Mouse (Mus musculus): ENCODE measurements around the gene Sco2.

DNA sequence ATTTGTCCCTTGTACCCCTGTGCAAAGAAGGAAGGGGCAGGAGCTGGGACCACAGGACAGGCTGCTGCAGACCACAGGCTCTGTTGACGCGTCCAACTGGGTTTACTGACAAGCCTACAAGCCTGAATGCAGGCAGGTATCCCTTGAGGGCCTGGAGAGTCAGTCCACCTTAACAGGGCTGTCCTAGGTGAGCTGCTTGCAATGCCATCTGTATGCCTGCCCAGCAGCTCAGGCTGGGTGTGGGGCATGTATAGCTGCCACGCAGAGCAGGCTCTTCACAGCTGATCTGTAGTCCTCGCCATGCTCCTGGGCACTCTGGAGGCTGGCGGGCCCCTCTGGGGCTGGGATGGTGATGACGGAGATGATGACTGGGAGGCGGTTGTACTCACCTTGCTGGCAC is 11.0 kb upstream of the Sco2 start, which contains the start of gene Klhdc7b:
- TF ChIP-seq CTCF (IDR thresholded peaks at IDR 0.05 in 2 of 3, conservative IDR thresholded peaks at IDR 0.05 in 1 of 3; ENCODE audit: control insufficient read depth in 1 of 3, insufficient read depth in 1 of 3, low read depth in 2 of 3, low read length in 3 of 3, poor library complexity in 1 of 3, severe bottlenecking in 1 of 3) (no peak), ELF1 (IDR thresholded peaks at IDR 0.05; ENCODE audit: low read depth, low read length) (no peak), UBTF (IDR thresholded peaks at IDR 0.05; ENCODE audit: borderline replicate concordance, insufficient read depth, low read depth, low read length) (no peak), BHLHE40 (IDR thresholded peaks at IDR 0.05; ENCODE audit: borderline replicate concordance, low read depth, low read length) (no peak), POLR2A (IDR thresholded peaks at IDR 0.05; ENCODE audit: control insufficient read depth in 1 of 2, insufficient read depth in 1 of 2, low read depth in 1 of 2, low read length in 2 of 2, poor library complexity in 1 of 2) (no peak), EP300 (IDR thresholded peaks at IDR 0.05; ENCODE audit: low read depth in 1 of 2, low read length in 2 of 2) (no peak), GABPA (IDR thresholded peaks at IDR 0.05; ENCODE audit: low read depth, low read length) (no peak), TAL1 (IDR thresholded peaks at IDR 0.05; ENCODE audit: low read length) (no peak), ZNF384 (IDR thresholded peaks at IDR 0.05; ENCODE audit: low read depth, low read length) (no peak), MXI1 (IDR thresholded peaks at IDR 0.05; ENCODE audit: low read depth, low read length) (no peak), NRF1 (IDR thresholded peaks at IDR 0.05; ENCODE audit: insufficient read depth, low read depth, low read length, poor library complexity, severe bottlenecking) (no peak), E2F4 (IDR thresholded peaks at IDR 0.05; ENCODE audit: borderline replicate concordance, low read depth, low read length) (no peak)
